Mouse (Mus musculus) neural tube, embryonic 15.5 days (tissue): ENCODE measurements around the gene Fbxo11. TPM values are rescaled to one million over a fixed set of nuclear protein-coding genes. Genes with fewer than 3 reads are reported as not detected.
A peak's percentile ranks its signal among the peaks of the same experiment; 100 is the strongest.

Experiments
- ATAC-seq: fragments of 200-750 bp; cut with Nextera tagmentation; 2 replicates; pipeline ENCODE4 v1.8.0; 2017; ENCODE audit warnings: mild to moderate bottlenecking, moderate TSS enrichment, moderate library complexity; ENCODE audit not compliant: low FRiP score
- H3K27ac ChIP-seq: fragments of 300-500 bp; sonication (generic); replicated peaks from 2 replicates; pipeline ENCODE4 v1.5.1; 2015; ENCODE audit warnings: mild to moderate bottlenecking, inconsistent platforms
- H3K27me3 ChIP-seq: fragments of 300-500 bp; sonication (generic); replicated peaks from 2 replicates; pipeline ENCODE4 v1.6.1; 2015; ENCODE audit warnings: inconsistent platforms
- H3K36me3 ChIP-seq: fragments of 300-500 bp; sonication (generic); 2 replicates; pipeline ENCODE4 v1.6.1; 2015; ENCODE audit warnings: inconsistent platforms
- H3K4me1 ChIP-seq: fragments of 300-500 bp; sonication (generic); 2 replicates; pipeline ENCODE4 v1.6.1; 2015; ENCODE audit warnings: inconsistent platforms
- H3K4me2 ChIP-seq: fragments of 300-500 bp; sonication (generic); 2 replicates; pipeline ENCODE4 v1.6.1; 2015; ENCODE audit warnings: inconsistent platforms, mild to moderate bottlenecking, moderate library complexity
- H3K4me3 ChIP-seq: fragments of 300-500 bp; sonication (generic); replicated peaks from 2 replicates; pipeline ENCODE4 v1.5.1; 2015; ENCODE audit warnings: mild to moderate bottlenecking, inconsistent platforms
- H3K9ac ChIP-seq: fragments of 300-500 bp; sonication (generic); replicated peaks from 2 replicates; pipeline ENCODE4 v1.6.1; 2015; ENCODE audit warnings: mild to moderate bottlenecking, inconsistent platforms
- H3K9me3 ChIP-seq: fragments of 300-500 bp; sonication (generic); replicated peaks from 2 replicates; pipeline ENCODE4 v1.6.1; 2016; ENCODE audit warnings: inconsistent platforms
- WGBS: fragments of 180-500 bp; shearing (Covaris S2); methylation state at CpG from one replicate; pipeline ENCODE4 v1.1.7; 2015; ENCODE audit warnings: mixed read lengths; 5-methylcytosine and 5-hydroxymethylcytosine counted together
- polyA plus RNA-seq: library from polyadenylated mRNA; unstranded; fragments of >200 nt; fragmentation: Nextera tagmentation; extraction: Ambion mirVana; gene quantifications from 2 replicates; pipeline ENCODE4 v1.2.1, GENCODE M21; 2015

The Fbxo11 gene
- polyA plus RNA-seq, 1 experiment from 2014 or later: 28.4 TPM

DNA sequence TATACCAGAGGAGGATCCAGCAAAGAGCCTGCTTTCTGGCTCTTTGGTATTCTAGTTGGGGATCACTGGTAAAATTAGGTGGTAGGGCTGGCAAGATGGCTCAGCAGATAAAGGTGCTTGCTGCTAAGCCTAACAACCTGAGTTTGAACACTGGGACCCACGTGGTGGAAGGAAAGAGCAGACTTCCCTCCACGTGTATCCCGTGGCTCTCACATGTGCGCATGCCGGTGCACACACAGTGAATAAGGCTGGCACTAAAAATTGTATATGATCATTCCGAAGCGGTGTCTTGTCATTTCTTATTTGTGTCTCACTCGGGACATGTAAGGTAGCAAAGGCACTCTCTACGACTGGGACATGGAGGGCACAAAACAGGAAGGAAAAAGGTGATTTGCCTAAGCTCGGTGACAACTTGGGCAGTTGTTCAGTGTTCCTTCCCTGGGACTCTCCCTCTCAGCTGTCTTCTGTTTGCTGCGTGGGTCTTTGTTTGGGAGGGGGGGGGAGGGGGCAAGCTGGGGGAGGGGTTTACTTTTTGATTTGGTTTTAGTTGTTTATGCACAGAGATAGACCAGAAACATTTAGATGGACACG, 31.8 kb upstream of the Fbxo11 start:
- no peaks in the 10 kb centered on the region for H3K36me3 ChIP-seq
- no peak overlapping the region for H3K27ac ChIP-seq
- no peaks in the 10 kb centered on the region for H3K27me3 ChIP-seq
- no peaks in the 10 kb centered on the region for H3K9me3 ChIP-seq
- 80% methylated on average over 12 of the region's 12 CpGs for WGBS
- H3K9ac ChIP-seq: no peak overlapping the region
- H3K4me1 ChIP-seq: peaks cover 2% of the 10 kb centered on the region; the same call in 1 of the 2 replicates
- H3K4me3 ChIP-seq: no peak overlapping the region
- no peak for ATAC-seq
- no peak overlapping the region for H3K4me2 ChIP-seq

DNA sequence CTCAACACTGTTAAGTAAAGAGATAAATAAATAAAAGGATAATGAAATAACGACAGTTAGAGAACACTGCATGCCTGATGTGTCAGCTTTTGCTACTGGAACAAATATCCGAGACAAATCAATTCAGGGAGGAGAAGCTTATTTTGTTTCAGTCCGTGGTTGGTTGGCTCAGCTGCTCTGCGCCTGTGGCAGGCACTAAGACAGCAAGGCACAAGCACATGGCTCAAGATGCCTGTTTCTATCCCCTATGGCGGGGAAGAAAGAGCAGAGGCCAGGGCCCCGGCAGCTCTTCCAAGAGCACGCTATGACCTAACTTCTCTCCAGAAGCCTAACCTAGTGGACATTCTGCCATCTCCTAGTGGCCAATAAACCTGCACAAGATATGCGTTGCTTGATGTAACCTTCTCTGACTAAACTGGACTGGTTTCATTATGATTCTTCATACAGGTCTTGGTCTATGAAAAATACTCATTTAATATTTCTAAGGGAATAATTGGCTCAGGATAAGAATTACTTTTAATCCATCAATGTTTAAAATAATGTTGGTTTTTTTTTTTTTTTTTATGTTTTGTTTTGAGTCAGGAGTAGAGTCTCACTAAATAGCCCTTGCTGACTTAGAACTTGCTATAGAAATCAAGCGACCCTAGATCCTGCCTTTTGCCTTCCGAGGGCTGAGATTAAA, 30.6 kb upstream of the Fbxo11 start:
- Histone ChIP-seq H3K4me2 (no peak overlapping the region), H3K4me3 (no peak overlapping the region), H3K27ac (no peak overlapping the region), H3K36me3 (no peaks in the 10 kb centered on the region), H3K9me3 (no peaks in the 10 kb centered on the region), H3K27me3 (no peaks in the 10 kb centered on the region), H3K9ac (no peak overlapping the region), H3K4me1 (peaks cover 2% of the 10 kb centered on the region; the same call in 1 of the 2 replicates)
- 53% methylated on average over 10 of the region's 10 CpGs for WGBS
- ATAC-seq: no peak

DNA sequence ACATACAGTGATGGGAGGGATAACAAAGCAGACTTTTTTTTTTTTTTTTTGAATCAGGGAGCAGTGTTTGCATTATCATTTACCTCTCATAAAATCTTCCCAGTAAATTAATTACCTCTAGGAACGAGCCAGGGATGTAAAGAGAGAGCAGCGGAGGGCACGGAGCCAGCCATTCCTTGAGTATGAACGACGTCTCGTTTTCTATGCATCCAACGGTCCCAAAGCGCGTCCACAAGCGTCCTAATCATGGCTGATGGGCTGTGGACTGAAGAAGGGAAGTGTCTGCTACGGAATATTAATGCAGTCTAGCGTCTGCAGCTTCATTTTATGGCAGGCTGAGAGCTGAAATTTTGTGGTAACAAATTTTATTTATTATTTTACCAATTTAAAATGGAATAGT, 29.2 kb upstream of the Fbxo11 start:
- H3K4me1 ChIP-seq: peaks cover 2% of the 10 kb centered on the region; the same call in 1 of the 2 replicates
- no peak overlapping the region for H3K9ac ChIP-seq
- WGBS: 33% methylated on average over 12 of the region's 12 CpGs
- no peak overlapping the region for H3K27ac ChIP-seq
- no peaks in the 10 kb centered on the region for H3K9me3 ChIP-seq
- no peak overlapping the region for H3K4me3 ChIP-seq
- peak overlapping the region; percentile 31 for H3K4me2 ChIP-seq
- no peaks in the 10 kb centered on the region for H3K36me3 ChIP-seq
- ATAC-seq: no peak
- H3K27me3 ChIP-seq: no peaks in the 10 kb centered on the region

DNA sequence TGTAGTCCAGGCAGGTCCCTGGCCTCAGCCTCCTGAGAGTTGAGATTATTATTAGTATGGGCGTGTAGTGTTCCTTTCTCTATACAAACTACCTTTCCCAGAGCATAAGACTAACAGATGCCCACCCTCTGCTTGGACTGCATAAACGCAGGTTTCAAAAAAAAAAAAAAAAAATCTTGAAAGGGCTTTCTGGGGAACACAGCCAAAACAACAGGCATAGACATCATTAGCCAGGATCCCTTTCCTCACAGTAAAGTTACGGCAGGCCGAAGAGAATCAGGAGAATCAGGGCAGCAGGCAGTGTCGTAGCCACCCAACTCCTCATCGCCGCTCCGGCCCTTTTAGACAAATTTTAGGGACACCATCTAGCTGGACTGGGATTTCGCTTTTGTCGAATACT, 28.7 kb upstream of the Fbxo11 start:
- Histone ChIP-seq H3K4me2 (peak overlapping the region; percentile 31; the same call in 1 of the 2 replicates), H3K4me3 (no peak overlapping the region), H3K4me1 (peaks cover 2% of the 10 kb centered on the region; the same call in 1 of the 2 replicates), H3K27me3 (no peaks in the 10 kb centered on the region), H3K36me3 (no peaks in the 10 kb centered on the region), H3K27ac (no peak overlapping the region), H3K9ac (no peak overlapping the region), H3K9me3 (no peaks in the 10 kb centered on the region)
- no peak for ATAC-seq
- WGBS: 68% methylated on average over 10 of the region's 10 CpGs

DNA sequence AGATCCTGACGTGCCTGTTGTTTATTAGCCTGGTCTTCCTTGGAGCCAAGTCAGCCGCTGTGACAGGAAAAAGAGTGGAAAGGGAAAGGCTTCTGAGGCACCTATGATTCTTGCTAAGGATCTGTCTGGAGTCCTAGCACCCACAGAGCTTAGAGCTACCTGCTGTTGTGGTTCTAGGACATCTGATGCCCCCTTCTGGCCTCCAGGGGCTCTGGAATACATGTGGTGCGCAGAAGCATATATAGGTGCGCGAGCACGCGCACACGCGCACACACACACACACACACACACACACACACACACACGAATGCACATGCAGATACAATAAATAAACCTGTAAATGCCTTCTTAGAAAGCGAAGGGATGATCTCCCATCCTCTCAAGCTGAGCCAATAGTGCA, 20.9 kb upstream of the Fbxo11 start:
- Histone ChIP-seq H3K4me2 (no peak overlapping the region), H3K27ac (no peak overlapping the region), H3K4me1 (no peaks in the 10 kb centered on the region), H3K9me3 (no peaks in the 10 kb centered on the region), H3K27me3 (no peaks in the 10 kb centered on the region), H3K36me3 (no peaks in the 10 kb centered on the region), H3K4me3 (no peak overlapping the region), H3K9ac (no peak overlapping the region)
- ATAC-seq: no peak
- WGBS: 94% methylated on average over 11 of the region's 11 CpGs

DNA sequence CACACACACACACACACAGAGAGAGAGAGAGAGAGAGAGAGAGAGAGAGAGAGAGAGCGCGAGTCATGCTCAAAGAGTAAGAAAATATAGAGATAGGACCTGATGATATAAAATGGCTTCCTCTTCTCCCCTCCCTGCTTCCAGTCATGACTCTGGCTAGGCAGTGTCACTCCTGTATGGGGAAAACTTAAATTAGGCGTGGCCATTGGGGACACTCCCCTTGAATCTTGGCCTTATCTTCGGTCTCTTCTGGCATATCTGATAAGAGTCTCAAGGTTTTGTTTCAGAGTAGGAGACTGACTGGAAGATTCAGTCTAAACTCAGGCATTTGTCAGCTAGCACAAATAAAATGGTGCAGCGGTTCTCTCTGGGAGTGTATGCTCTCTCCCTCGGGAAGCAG, 16.4 kb upstream of the Fbxo11 start:
- Histone ChIP-seq H3K36me3 (no peaks in the 10 kb centered on the region), H3K27ac (no peak overlapping the region), H3K4me1 (no peaks in the 10 kb centered on the region), H3K4me2 (no peak overlapping the region), H3K9me3 (no peaks in the 10 kb centered on the region), H3K9ac (no peak overlapping the region), H3K27me3 (no peaks in the 10 kb centered on the region), H3K4me3 (no peak overlapping the region)
- no peak for ATAC-seq
- WGBS: 92% methylated on average over 6 of the region's 6 CpGs

DNA sequence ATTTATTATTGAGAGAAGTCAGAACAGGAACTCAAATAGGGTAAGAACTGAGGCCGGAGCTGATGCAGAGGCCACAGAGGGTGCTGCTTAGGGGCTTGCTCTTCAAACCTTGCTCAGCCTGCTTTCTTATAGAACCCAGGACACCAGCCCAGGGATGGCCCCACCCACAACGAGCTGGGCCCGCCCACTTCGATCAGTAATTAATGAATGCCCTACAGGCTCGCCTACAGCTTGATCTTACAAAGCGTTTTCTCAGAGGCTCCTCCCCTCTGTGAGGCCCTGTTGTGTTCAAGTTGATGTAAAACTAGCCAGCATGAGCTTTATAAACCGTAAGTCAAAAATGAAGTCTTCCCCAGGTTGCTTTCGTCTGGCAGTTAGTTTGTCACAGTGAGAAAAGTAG, 14.7 kb upstream of the Fbxo11 start:
- H3K27ac ChIP-seq: no peak overlapping the region
- H3K9me3 ChIP-seq: no peaks in the 10 kb centered on the region
- no peaks in the 10 kb centered on the region for H3K27me3 ChIP-seq
- H3K4me3 ChIP-seq: no peak overlapping the region
- ATAC-seq: no peak
- no peaks in the 10 kb centered on the region for H3K4me1 ChIP-seq
- H3K9ac ChIP-seq: no peak overlapping the region
- WGBS: 89% methylated on average over 8 of the region's 8 CpGs
- H3K4me2 ChIP-seq: no peak overlapping the region
- no peaks in the 10 kb centered on the region for H3K36me3 ChIP-seq

DNA sequence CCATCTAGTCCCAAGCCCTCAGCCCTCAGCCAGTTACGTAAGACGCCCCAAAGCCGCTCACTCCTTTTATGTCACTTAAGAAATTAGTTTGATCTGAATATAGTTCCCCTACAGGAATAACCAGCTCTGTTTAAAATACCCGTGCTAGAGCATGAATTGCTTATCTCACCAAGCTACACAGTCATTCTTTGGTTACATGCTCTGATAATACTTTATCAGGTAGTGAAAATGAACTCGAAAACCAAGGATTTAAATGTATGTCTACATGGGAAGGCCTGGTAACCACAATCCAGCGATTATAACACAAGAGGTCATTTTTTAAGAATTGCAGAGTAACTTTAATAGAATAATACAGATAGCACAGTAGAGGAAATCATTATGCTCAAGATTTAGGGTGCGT, 7.0 kb upstream of the Fbxo11 start:
- ATAC-seq: no peak
- Histone ChIP-seq H3K27me3 (no peaks in the 10 kb centered on the region), H3K9ac (no peak overlapping the region), H3K4me3 (no peak overlapping the region), H3K27ac (no peak overlapping the region), H3K4me1 (peaks cover 6% of the 10 kb centered on the region; the same call in 1 of the 2 replicates), H3K9me3 (no peaks in the 10 kb centered on the region), H3K36me3 (no peaks in the 10 kb centered on the region), H3K4me2 (no peak overlapping the region)
- WGBS: 91% methylated on average over 7 of the region's 7 CpGs

DNA sequence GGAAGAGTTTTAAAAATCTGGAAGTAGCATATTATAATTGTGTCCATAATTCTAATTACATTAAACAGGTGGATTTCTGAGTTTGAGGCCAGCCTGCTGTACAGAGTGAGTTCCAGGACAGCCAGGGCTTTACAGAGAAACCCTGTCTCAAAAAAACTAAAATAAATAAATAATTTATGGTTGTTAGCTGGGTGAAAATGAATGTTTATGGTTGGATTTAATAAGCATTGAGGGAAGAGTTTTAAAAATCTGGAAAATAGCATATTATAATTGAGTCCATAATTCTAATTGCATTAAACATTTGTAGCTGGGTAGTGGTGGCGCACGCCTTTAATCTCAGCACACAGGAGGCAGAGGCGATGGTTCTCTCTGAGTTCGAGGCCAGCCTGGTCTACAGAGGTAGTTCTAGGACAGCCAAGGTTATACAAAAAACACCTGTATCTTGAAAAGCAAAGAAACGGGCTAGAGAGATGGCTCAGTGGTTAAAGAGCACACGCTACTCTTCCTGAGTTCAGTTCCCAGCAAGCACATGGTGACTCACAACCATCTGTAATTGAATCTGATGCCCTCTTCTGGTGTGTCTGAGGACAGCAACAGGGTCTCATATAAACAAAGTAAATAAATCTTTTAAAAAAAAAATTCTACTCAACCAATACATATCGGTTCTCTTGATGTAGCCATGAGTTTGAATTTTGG, 3.1 kb upstream of the Fbxo11 start:
- Histone ChIP-seq H3K4me2 (no peak overlapping the region), H3K36me3 (no peaks in the 10 kb centered on the region), H3K4me1 (peaks cover 10% of the 10 kb centered on the region), H3K27me3 (no peaks in the 10 kb centered on the region), H3K4me3 (no peak overlapping the region), H3K27ac (no peak overlapping the region), H3K9me3 (no peaks in the 10 kb centered on the region), H3K9ac (no peak overlapping the region)
- 95% methylated on average over 7 of the region's 7 CpGs for WGBS
- no peak for ATAC-seq

DNA sequence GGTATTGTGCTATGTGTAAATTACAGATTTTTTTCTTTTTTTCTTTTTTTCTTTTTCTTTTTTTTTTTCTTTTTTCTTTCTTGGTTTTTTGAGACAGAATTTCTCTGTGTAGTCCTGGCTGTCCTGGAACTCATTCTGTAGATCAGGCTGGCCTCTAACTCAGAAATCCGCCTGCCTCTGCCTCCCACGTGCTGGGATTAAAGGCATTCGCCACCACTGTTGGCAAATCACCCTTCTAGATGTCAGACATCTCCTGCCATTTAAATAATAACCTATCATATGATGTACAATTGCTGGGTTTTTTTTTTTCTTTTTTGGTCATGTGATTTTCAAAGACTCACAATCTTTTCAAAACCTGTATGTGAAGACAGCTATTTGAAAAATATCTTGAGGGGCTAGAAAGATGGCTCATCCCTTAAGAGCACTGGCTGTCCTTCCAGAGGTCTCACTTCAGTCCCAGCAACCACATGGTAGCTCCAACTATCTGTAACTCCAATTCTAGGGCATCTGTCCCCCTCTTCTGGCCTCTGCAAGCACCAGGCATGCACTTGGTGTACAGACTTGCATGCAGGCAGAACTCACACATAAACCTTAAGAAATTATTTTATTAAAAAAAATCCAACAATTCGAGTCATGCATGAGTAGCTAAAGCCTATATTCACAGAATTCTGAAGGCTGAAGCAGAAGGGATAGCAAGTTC, 2.3 kb upstream of the Fbxo11 start:
- ATAC-seq: no peak
- Histone ChIP-seq H3K4me1 (peaks cover 17% of the 10 kb centered on the region), H3K4me2 (peak overlapping the region; percentile 57), H3K4me3 (no peak overlapping the region), H3K27ac (no peak overlapping the region), H3K9me3 (no peaks in the 10 kb centered on the region), H3K9ac (no peak overlapping the region), H3K36me3 (no peaks in the 10 kb centered on the region), H3K27me3 (no peaks in the 10 kb centered on the region)
- WGBS: 82% methylated on average over 4 of the region's 4 CpGs

DNA sequence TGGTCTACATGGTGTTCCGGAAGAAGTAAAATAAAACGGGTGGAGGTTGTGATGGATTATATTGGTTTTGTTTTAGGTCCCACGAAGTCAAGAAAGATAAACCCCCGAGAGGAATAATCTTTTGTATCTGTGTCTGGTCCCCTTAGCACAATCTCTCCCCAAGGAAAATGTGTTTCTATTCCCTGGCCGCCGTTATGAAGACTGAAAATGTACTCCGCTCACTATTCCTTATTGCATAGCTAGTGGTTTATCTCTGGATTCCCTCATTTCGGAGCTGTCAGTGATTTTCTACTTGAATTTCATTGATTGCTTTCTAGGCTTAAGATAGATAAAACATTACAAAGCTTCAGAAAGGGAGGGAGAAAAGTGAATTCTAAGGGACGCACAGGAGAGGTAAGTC, 1.7 kb upstream of the Fbxo11 start:
- no peaks in the 10 kb centered on the region for H3K27me3 ChIP-seq
- H3K4me3 ChIP-seq: peak overlapping the region; percentile 98
- 9% methylated on average over 9 of the region's 9 CpGs for WGBS
- H3K4me2 ChIP-seq: peak overlapping the region; percentile 57
- H3K9ac ChIP-seq: no peak overlapping the region
- no peaks in the 10 kb centered on the region for H3K36me3 ChIP-seq
- H3K9me3 ChIP-seq: no peaks in the 10 kb centered on the region
- peaks cover 17% of the 10 kb centered on the region for H3K4me1 ChIP-seq
- ATAC-seq: no peak
- H3K27ac ChIP-seq: peak overlapping the region; percentile 100
